Mouse (Mus musculus) midbrain, embryonic 14.5 days (tissue): ENCODE measurements at regions not wholly inside any gene's neighbourhood (a gene's known extent, or its start where the extent isn't known, plus 50 kb on each side); places are given as distances from the start of the nearest gene placed in this dataset.

Experiments used
- ATAC-seq: fragments of 200-750 bp; cut with Nextera tagmentation; 2 replicates; pipeline ENCODE4 v1.8.0; 2017; ENCODE audit warnings: moderate number of reproducible peaks, moderate library complexity; ENCODE audit not compliant: low FRiP score, low TSS enrichment
- DNase-seq: peaks from one replicate; pipeline ENCODE4 v3.0.0-alpha.2; 2015
- H3K27ac ChIP-seq: fragments of 300-500 bp; sonication (generic); replicated peaks from 2 replicates; pipeline ENCODE4 v1.5.1; 2014; ENCODE audit warnings: mild to moderate bottlenecking, low read depth, low read length, moderate library complexity
- H3K27me3 ChIP-seq: fragments of 300-500 bp; sonication (generic); 2 replicates; pipeline ENCODE4 v1.6.1; 2014; ENCODE audit warnings: low read length, control low read depth, mixed read lengths; ENCODE audit not compliant: control insufficient read depth, insufficient read depth
- H3K36me3 ChIP-seq: fragments of 300-500 bp; sonication (generic); 2 replicates; pipeline ENCODE4 v1.6.1; 2014; ENCODE audit warnings: low read length, control low read depth; ENCODE audit not compliant: control insufficient read depth, insufficient read depth
- H3K4me1 ChIP-seq: fragments of 300-500 bp; sonication (generic); 2 replicates; pipeline ENCODE4 v1.6.1; 2014; ENCODE audit warnings: mild to moderate bottlenecking, antibody characterized with exemption, low read length, control low read depth; ENCODE audit not compliant: control insufficient read depth, insufficient read depth
- H3K4me2 ChIP-seq: fragments of 300-500 bp; sonication (generic); 2 replicates; pipeline ENCODE4 v1.6.1; 2014; ENCODE audit warnings: mild to moderate bottlenecking, low read length, moderate library complexity
- H3K4me3 ChIP-seq: fragments of 300-500 bp; sonication (generic); replicated peaks from 2 replicates; pipeline ENCODE4 v1.5.1; 2014; ENCODE audit warnings: low read depth, low read length
- H3K9ac ChIP-seq: fragments of 300-500 bp; sonication (generic); replicated peaks from 2 replicates; pipeline ENCODE4 v1.6.1; 2014; ENCODE audit warnings: mild to moderate bottlenecking, low read length, moderate library complexity
- H3K9me3 ChIP-seq: fragments of 300-500 bp; sonication (generic); 2 replicates; pipeline ENCODE4 v1.6.1; 2016; ENCODE audit warnings: low read length, control low read depth, mixed read lengths; ENCODE audit not compliant: control insufficient read depth
- WGBS: fragments of 180-500 bp; shearing (Covaris S2); extraction: QIAGEN DNeasy Blood & Tissue Kit; methylation state at CpG from one replicate; pipeline ENCODE4 v1.1.7; 2014; 5-methylcytosine and 5-hydroxymethylcytosine counted together

- Histone ChIP-seq H3K4me1 (no peaks in the 10 kb centered on the region), H3K27ac (no peak overlapping the region), H3K36me3 (no peaks in the 10 kb centered on the region), H3K4me2 (no peak overlapping the region), H3K9me3 (no peaks in the 10 kb centered on the region), H3K27me3 (no peaks in the 10 kb centered on the region), H3K4me3 (no peak overlapping the region), H3K9ac (no peak overlapping the region)
- ATAC-seq (no peak), DNase-seq (no peak)
- 50% methylated on average over 4 of the region's 4 CpGs for WGBS
Observed at GRCm38 (mm10) chr19:18253333-18253732, 378.3 kb downstream of the Ostf1 start.
